Mouse (Mus musculus) brain, adult 2 months (tissue): Measurements from ENCODE around the gene Dpf3.

Source experiments
- DNase-seq: peaks from one replicate; pipeline ENCODE4 v3.0.0; 2011; ENCODE audit warnings: low read depth, low spot score

The Dpf3 gene

DNA sequence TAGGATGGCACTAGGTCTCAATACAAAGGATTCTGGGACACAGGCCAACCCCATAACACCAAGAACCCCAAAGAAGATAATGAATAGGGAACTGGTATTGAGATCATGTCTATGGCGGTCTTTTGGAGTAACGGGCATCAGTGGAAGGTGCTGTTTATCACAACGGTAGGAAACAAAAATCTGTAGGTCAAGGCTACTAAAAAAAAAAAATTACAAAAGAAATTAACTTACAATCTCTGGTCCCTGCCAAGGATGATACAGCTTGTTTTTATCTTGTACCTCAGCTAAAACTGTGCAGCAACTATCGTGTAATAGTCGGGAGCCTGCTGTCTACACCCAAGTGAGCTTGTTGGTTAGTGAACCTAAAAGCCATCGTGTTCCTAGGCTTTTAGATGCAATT is 9.2 kb upstream of the Dpf3 start:
- no peak for DNase-seq

DNA sequence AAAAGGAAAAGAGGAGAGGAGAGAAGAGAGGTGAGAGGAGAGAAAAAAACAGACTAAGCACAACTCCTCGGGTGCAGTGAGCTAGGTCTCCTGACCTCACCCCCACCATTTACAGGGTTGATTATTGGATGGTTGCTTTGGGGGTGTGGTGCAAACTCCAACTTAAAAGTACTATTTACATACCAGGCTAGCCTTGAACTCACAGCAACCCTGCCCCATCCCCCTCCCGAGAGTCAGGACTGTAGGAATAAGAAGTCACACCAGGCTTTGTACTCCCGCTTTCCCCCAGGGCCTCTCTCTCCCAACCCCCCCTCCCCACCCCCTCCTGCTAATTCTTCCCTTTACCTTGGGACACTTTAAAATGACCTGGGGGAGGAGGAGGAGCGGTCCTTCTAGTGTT is 8.8 kb upstream of the Dpf3 start:
- no peak for DNase-seq

DNA sequence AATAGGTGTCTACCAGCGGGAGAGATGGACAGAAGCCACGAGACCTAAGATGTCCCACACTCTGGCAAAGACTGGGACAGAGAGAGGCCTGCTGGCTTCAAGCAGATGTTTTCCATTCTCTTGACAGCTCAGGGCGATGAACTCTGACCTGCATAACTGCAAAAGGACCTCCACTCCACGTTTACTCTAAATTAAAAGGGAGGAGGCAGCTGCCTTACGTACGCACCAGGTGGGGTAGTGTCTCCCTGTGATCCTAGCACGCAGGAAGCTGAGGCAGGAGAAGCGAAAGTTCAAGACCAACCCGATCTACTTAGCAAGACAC is 8.4 kb upstream of the Dpf3 start:
- DNase-seq: no peak

DNA sequence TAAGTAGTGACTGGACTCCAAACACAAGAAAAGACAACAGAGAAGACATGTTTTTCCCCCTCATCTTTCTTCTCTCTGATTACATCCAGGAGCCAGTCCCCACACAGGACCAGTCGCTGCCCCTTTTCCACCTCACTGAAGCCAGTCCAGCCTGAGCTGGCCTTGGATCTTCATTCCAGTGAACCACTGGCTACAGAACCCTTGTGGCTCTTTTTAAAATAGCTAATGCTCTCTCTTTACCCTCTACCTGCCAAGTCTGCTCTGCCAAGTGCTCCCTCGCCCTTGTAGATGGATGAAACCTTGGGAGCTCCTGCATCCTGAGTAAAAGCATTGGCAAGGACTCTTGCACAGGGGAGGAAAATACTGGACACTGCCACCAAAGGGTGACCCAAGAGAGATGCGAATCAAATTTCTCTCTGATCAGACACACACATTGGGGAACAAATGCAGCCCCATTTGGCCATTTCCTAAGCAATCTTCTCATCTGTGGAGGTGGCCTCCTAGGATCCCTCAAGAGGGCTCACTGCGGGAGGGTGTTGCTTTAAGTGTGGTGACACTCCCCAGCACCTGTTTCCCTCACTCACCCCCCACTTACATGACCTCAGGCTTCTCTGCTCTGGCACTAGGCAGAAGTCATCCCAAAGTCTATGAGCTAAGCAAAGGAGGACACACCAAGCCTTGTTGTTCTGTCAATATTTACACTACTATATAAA is 7.9 kb upstream of the Dpf3 start:
- no peak for DNase-seq

DNA sequence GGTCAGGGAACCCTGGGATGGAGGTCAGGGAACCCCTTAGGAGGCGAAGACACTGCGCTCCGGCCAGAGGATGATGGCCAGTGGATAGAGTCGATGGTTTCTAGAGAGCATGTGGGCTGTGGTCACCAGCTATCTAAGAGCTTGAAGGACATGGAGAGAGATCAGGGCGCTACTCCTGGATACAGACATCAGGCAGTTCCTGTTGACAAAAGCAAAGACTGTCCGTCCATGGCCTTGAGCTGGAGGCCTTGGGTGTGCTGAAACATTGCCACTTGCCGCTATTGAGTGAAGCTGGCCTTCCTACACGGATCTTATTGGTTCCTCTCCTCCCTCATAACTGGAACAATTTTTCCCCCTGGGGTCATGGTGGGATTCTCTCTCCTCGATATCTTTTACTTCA is 6.7 kb upstream of the Dpf3 start:
- DNase-seq: no peak

GRCm38 (mm10) chr12:83492808-83493207 is 5.3 kb upstream of the Dpf3 start:
- peak; percentile 35 for DNase-seq

GRCm38 (mm10) chr12:83491609-83492008 is 4.1 kb upstream of the Dpf3 start:
- DNase-seq: no peak

DNA sequence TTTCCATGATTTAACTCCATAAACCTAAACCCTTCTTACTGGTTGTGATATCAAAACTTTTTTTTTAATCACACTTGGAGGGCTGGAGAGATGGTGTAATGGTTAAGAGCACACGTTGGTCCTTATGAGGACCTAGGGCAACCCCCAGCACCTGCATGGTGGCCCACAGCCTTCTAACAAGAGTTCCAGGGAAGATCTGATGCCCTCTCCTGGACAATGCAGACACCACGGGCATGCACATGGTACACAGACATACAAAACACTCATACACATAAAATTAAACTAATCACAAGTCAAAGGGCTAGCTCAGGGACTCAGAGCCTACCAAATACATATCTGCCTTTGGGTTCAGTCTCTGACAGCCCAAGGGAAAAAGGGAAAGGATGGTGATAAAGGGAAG is 2.2 kb upstream of the Dpf3 start:
- peak; percentile 29 for DNase-seq

GRCm38 (mm10) chr12:83488211-83488941 is 860 bp upstream of the Dpf3 start:
- peak; percentile 37 for DNase-seq

DNA sequence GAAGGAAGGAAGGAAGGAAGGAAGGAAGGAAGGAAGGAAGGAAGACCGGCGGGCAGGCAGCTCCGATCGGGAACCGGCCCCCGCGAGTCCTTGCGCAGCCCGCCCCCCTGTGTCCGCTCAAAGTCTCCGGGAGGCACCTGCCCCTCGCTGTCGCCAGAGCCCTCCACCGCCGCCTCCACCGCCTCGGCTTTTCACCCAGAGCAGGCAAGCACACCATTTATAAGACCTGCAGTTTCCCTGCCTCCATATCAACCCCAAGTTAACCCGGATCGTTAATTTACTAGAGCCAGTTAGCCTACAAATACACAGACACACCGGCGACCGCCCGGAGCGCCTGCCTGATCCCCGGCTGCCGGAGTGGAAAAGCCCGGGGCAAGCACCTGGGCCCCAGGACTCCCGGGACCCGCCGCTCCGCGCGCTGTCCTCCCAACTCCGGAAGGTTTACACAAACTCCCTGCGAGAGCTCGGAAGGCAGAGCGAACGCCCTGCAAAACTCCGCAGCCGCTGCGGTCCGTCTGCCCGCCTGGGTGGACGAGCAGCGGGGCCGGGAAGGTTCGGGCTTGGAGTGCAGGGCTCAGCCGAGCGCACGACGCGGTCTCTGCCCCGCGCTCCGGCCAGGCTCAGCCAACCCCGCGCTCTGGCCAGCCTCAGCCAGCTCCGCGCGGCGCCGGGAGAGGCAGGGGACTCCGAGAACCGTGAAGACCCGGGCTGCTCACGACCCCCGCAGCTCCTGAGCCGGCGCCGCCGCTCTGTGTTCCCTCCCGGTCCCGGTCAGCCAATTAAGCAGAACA is 650 bp downstream of the Dpf3 start:
- peak; percentile 60 for DNase-seq

DNA sequence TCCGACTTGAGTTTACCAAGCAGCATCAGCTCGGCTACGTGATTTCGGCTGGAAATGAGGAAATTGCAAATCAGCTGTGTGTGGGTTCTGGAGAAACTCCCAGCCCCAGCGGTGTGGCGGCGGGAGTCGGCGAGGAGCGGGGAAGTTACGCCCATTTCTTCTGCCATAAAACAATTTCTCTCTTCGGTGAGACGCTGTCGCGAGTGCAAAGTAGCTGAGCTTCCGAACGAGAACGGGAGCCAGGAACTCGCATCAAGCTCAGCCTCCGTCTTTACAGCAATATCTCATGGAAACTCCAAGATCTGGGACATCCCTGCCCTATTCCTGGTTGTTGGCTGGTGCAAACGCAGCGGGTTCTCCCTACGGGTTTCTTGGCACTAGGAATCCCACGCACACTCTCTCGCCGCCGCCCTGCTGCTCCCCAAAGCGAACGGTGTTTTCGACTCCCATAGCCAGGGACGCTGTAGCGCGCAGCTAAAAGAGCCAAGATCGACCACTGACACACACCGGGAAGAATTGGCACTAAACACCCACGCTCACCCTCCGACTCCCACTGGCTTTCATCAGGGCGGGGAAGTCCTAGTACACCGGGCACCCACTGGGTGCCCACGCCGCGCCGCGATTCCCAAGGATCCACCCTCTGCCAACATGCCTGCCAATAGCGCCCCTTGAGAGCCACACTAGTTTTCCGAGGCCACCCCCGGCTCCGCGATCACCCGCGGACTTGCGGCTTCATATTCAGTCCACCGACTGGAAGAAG is 1.4 kb downstream of the Dpf3 start:
- DNase-seq: peak; percentile 87

GRCm38 (mm10) chr12:83484855-83485745 is 2.4 kb downstream of the Dpf3 start:
- DNase-seq: peak; percentile 68

DNA sequence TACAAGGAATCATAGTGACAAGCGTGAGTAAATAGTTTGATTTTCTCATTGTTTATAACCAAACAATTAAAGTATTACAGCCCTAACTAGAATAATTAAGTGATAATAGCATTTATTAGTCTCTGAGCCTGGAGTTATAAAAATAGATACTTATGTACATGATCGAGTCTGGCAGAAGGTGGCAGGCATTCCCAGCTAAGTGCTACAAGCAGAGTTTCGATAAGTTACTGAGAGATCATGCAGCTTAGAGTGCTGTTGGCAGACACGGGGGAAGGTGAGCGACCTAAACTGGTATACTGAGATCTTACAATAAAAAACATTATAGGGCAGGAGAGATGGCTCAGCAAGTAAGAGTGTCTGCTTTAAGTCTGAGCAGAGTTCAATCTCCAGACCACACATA is 3.9 kb downstream of the Dpf3 start:
- no peak for DNase-seq

DNA sequence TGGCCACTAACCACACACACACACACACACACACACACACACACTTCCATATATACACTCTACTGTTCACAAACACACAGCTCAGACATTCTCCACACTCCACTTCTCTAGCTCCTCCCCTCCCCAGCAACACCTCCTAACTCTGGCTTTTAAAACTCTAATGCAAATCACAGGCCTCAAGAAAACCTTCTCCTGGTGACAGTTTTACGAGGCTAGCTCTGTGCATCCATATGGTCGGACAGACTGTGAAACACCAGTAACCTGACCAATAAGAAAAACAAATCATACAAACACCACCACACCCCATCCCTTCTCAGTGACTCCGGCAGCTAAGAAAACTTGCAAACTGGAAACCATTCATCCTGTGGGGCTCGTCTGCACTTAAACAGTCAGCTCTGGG is 6.1 kb downstream of the Dpf3 start:
- no peak for DNase-seq

DNA sequence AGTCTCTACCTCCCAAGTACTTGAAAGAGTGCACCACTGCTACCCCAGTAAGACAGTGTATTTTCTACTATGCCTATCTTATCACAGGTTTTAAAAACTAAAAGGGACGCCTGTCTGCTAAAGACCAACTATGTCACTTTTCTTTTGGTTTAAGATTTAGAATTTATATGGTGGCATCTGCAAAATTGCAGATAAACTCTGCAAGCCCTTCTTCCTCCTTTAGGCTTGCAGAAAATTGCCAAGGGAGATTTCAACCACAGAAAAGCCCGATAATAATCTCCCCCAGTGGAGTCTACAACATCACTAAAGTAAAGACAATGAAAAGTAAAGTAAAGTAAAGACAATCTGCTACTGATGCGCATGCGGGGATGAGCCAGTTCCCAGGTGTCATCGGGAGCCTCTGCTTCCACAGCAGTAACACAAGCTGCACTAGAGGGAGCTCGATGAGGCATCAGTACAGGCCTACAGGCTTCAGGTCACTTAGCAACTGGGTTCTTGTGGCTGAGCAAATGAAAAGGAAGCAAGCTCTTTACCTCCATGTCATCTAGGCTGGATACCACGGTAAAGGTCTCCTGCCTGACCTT is 7.6 kb downstream of the Dpf3 start:
- no peak for DNase-seq

DNA sequence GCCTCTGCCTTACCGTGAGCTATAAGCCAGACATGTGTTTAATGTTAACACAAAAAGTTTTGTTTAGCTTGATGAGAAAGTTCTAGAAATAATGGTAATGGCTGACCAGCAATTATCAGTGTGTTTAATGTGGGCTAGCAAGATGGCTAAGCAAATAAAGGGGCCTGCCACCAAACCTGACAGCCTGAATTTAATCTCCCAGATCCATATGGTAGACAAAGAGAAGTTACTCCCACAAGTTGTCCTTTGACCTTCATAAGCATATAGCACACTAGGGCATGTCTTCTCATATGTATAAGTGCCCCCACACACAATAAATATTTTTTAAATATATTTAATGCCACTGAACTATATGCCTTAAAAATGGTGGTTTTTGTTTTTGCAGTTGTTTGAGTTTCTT is 8.4 kb downstream of the Dpf3 start:
- DNase-seq: no peak

DNA sequence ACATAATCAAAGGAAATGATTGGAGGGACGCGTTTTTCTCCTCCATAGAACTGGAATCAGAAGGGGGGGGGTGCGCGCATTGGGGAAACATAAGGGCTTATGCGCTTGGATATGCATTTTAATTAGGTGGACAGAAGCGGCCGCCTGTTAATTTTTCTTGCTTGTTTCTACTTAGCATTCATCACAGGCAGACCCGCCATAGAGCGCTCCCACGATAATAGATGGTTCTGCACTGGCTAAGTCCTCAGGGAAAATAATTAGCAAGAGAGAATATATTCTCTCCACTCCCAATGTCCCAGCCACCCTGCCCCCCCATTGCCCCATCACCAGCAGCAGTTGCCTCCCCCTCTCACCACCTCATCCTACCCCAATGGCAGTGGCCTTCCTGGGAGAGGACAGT is 11.2 kb downstream of the Dpf3 start:
- no peak for DNase-seq

GRCm38 (mm10) chr12:83475419-83475818 is 12.1 kb downstream of the Dpf3 start:
- no peak for DNase-seq

- DNase-seq: peak; percentile 62
Observed at GRCm38 (mm10) chr12:83473987-83474600, 13.4 kb downstream of the Dpf3 start.

- no peak for DNase-seq
Observed at GRCm38 (mm10) chr12:83471760-83472159, 15.8 kb downstream of the Dpf3 start.
